Mouse (Mus musculus) hindbrain, embryonic 13.5 days (tissue): ENCODE measurements around the gene Zmat1. TPM values are rescaled to one million over a fixed set of nuclear protein-coding genes. Genes with fewer than 3 reads are reported as not detected.
A peak's percentile ranks its signal among the peaks of the same experiment; 100 is the strongest.
"Not testable (repeated sequence)": the region's sequence is repeated elsewhere in the genome, so short reads cannot be mapped to it uniquely, and the experiment has no call there.

Source experiments
- ATAC-seq: fragments of 200-750 bp; cut with Nextera tagmentation; 2 replicates; pipeline ENCODE4 v1.8.0; 2017; ENCODE audit warnings: moderate TSS enrichment; ENCODE audit not compliant: low FRiP score
- H3K27ac ChIP-seq: fragments of 300-500 bp; sonication (generic); 2 replicates; pipeline ENCODE4 v1.5.1; 2015; ENCODE audit warnings: inconsistent platforms, mild to moderate bottlenecking, moderate library complexity
- H3K27me3 ChIP-seq: fragments of 300-500 bp; sonication (generic); 2 replicates; pipeline ENCODE4 v1.6.1; 2015; ENCODE audit warnings: mild to moderate bottlenecking, inconsistent platforms
- H3K36me3 ChIP-seq: fragments of 300-500 bp; sonication (generic); 2 replicates; pipeline ENCODE4 v1.6.1; 2015; ENCODE audit warnings: mild to moderate bottlenecking, inconsistent platforms
- H3K4me1 ChIP-seq: fragments of 300-500 bp; sonication (generic); replicated peaks from 2 replicates; pipeline ENCODE4 v1.6.1; 2015; ENCODE audit warnings: inconsistent platforms
- H3K4me2 ChIP-seq: fragments of 300-500 bp; sonication (generic); 2 replicates; pipeline ENCODE4 v1.6.1; 2015; ENCODE audit warnings: inconsistent platforms, mild to moderate bottlenecking, moderate library complexity
- H3K4me3 ChIP-seq: fragments of 300-500 bp; sonication (generic); 2 replicates; pipeline ENCODE4 v1.5.1; 2015; ENCODE audit warnings: mild to moderate bottlenecking, inconsistent platforms
- H3K9ac ChIP-seq: fragments of 300-500 bp; sonication (generic); 2 replicates; pipeline ENCODE4 v1.6.1; 2015; ENCODE audit warnings: mild to moderate bottlenecking, inconsistent platforms
- H3K9me3 ChIP-seq: fragments of 300-500 bp; sonication (generic); 2 replicates; pipeline ENCODE4 v1.6.1; 2016; ENCODE audit warnings: inconsistent platforms
- WGBS: fragments of 180-500 bp; shearing (Covaris S2); methylation state at CpG from one replicate; pipeline ENCODE4 v1.1.7; 2015; 5-methylcytosine and 5-hydroxymethylcytosine counted together
- polyA plus RNA-seq: library from polyadenylated mRNA; unstranded; fragments of >200 nt; fragmentation: Nextera tagmentation; extraction: Ambion mirVana; gene quantifications from 2 replicates; pipeline ENCODE4 v1.2.1, GENCODE M21; 2015

Zmat1 gene
- polyA plus RNA-seq: 7.8 and 8.4 TPM in 2 replicates

- peak; percentile 99 for ATAC-seq
- Histone ChIP-seq H3K27me3 (peaks cover 12% of the 10 kb centered on the region; the same call in 1 of the 2 replicates), H3K27ac (peak within 1 kb of the TSS; percentile 95), H3K9ac (peak within 1 kb of the TSS; percentile 81), H3K36me3 (no peaks in the 10 kb centered on the region), H3K4me1 (peaks cover 4% of the 10 kb centered on the region; the same call in 1 of the 2 replicates), H3K9me3 (no peaks in the 10 kb centered on the region), H3K4me2 (peak within 1 kb of the TSS; percentile 50), H3K4me3 (peak within 1 kb of the TSS; percentile 51)
- WGBS: 21% methylated on average over 43 of the region's 65 CpGs
Measured at GRCm38 (mm10) chrX:135008720-135009470, at the start of gene Zmat1. Gene Zmat1 (minus strand): TSS chrX:135009209.

GRCm38 (mm10) chrX:135053939-135054338, 44.9 kb upstream of the Zmat1 start:
- H3K9me3 ChIP-seq, H3K27ac ChIP-seq, ATAC-seq, H3K9ac ChIP-seq, H3K4me2 ChIP-seq, H3K4me1 ChIP-seq, H3K36me3 ChIP-seq, H3K27me3 ChIP-seq, H3K4me3 ChIP-seq: not testable (repeated sequence)
- 72% methylated on average over 1 of the region's 1 CpGs for WGBS

- no peaks in the 10 kb centered on the region for H3K4me1 ChIP-seq
- H3K9me3 ChIP-seq: no peaks in the 10 kb centered on the region
- peak overlapping the region; percentile 56 for H3K4me2 ChIP-seq
- H3K4me3 ChIP-seq: peak overlapping the region; percentile 42
- H3K9ac ChIP-seq: peak overlapping the region; percentile 62
- no peaks in the 10 kb centered on the region for H3K36me3 ChIP-seq
- peak; percentile 80 for ATAC-seq
- WGBS: 22% methylated on average over 24 of the region's 24 CpGs
- H3K27ac ChIP-seq: 0 out of 2 replicates have a peak overlapping the region, but pooled peaks have one; percentile 18
- peaks cover 19% of the 10 kb centered on the region for H3K27me3 ChIP-seq
Measured at GRCm38 (mm10) chrX:135035962-135036375, 27.0 kb upstream of the Zmat1 start.

- Histone ChIP-seq H3K4me1 (no peaks in the 10 kb centered on the region), H3K9ac (no peak overlapping the region), H3K27me3 (peaks cover 19% of the 10 kb centered on the region; the same call in 1 of the 2 replicates), H3K36me3 (no peaks in the 10 kb centered on the region), H3K27ac (no peak overlapping the region), H3K4me3 (no peak overlapping the region), H3K4me2 (no peak overlapping the region), H3K9me3 (no peaks in the 10 kb centered on the region)
- ATAC-seq: no peak
- WGBS: 87% methylated on average over 9 of the region's 9 CpGs
Measured at GRCm38 (mm10) chrX:135025135-135025534, 16.1 kb upstream of the Zmat1 start.

GRCm38 (mm10) chrX:135011381-135011780, 2.4 kb upstream of the Zmat1 start:
- peaks cover 4% of the 10 kb centered on the region; the same call in 1 of the 2 replicates for H3K4me1 ChIP-seq
- no peak overlapping the region for H3K4me2 ChIP-seq
- 64% methylated on average over 3 of the region's 3 CpGs for WGBS
- no peak for ATAC-seq
- no peaks in the 10 kb centered on the region for H3K9me3 ChIP-seq
- H3K27ac ChIP-seq: no peak overlapping the region
- H3K9ac ChIP-seq: no peak overlapping the region
- no peaks in the 10 kb centered on the region for H3K36me3 ChIP-seq
- peaks cover 17% of the 10 kb centered on the region; the same call in 1 of the 2 replicates for H3K27me3 ChIP-seq
- H3K4me3 ChIP-seq: no peak overlapping the region

GRCm38 (mm10) chrX:135009471-135009815, 434 bp upstream of the Zmat1 start:
- H3K27ac ChIP-seq: peak overlapping the region; percentile 95
- H3K36me3 ChIP-seq: no peaks in the 10 kb centered on the region
- ATAC-seq: peak; percentile 49
- peak overlapping the region; percentile 81 for H3K9ac ChIP-seq
- H3K9me3 ChIP-seq: no peaks in the 10 kb centered on the region
- peak overlapping the region; percentile 50 for H3K4me2 ChIP-seq
- H3K4me1 ChIP-seq: peaks cover 4% of the 10 kb centered on the region; the same call in 1 of the 2 replicates
- WGBS: 30% methylated on average over 6 of the region's 6 CpGs
- peak overlapping the region; percentile 51 for H3K4me3 ChIP-seq
- H3K27me3 ChIP-seq: peaks cover 12% of the 10 kb centered on the region; the same call in 1 of the 2 replicates

- no peaks in the 10 kb centered on the region for H3K36me3 ChIP-seq
- H3K27ac ChIP-seq: 0 out of 2 replicates have a peak overlapping the region, but pooled peaks have one; percentile 95
- peaks cover 12% of the 10 kb centered on the region; the same call in 1 of the 2 replicates for H3K27me3 ChIP-seq
- H3K9ac ChIP-seq: no peak overlapping the region
- ATAC-seq: no peak
- peaks cover 4% of the 10 kb centered on the region; the same call in 1 of the 2 replicates for H3K4me1 ChIP-seq
- no peaks in the 10 kb centered on the region for H3K9me3 ChIP-seq
- H3K4me3 ChIP-seq: peak overlapping the region; percentile 51
- H3K4me2 ChIP-seq: peak overlapping the region; percentile 50
- 49% methylated on average over 5 of the region's 5 CpGs for WGBS
Measured at GRCm38 (mm10) chrX:135008021-135008420, 988 bp downstream of the Zmat1 start.

- 94% methylated on average over 19 of the region's 19 CpGs for WGBS
- H3K4me2 ChIP-seq: peak within 1 kb of the TSS; percentile 48
- 0 out of 2 replicates have a peak, but pooled peaks cover 2% of the 10 kb centered on the region for H3K27me3 ChIP-seq
- H3K4me1 ChIP-seq: no peaks in the 10 kb centered on the region
- no peak within 1 kb of the TSS for H3K27ac ChIP-seq
- no peaks in the 10 kb centered on the region for H3K9me3 ChIP-seq
- no peak for ATAC-seq
- H3K36me3 ChIP-seq: no peaks in the 10 kb centered on the region
- H3K4me3 ChIP-seq: peak within 1 kb of the TSS; percentile 34
- peak within 1 kb of the TSS; percentile 46; the same call in 1 of the 2 replicates for H3K9ac ChIP-seq
Measured at GRCm38 (mm10) chrX:134964546-134964945, 44.5 kb downstream of the Zmat1 start, which contains the start of gene Nxf2. Gene Nxf2 (minus strand): TSS chrX:134964754.

- 53% methylated on average over 37 of the region's 53 CpGs for WGBS
- Histone ChIP-seq H3K27ac (no peak overlapping the region), H3K27me3 (0 out of 2 replicates have a peak, but pooled peaks cover 4% of the 10 kb centered on the region), H3K9me3 (no peaks in the 10 kb centered on the region), H3K4me1 (no peaks in the 10 kb centered on the region), H3K9ac (peak overlapping the region; percentile 46; the same call in 1 of the 2 replicates), H3K4me3 (peak overlapping the region; percentile 34), H3K4me2 (peak overlapping the region; percentile 48), H3K36me3 (no peaks in the 10 kb centered on the region)
- peak; percentile 96 for ATAC-seq
Measured at GRCm38 (mm10) chrX:134963305-134964094, 45.5 kb downstream of the Zmat1 start.

- ATAC-seq: no peak
- Histone ChIP-seq H3K4me2 (no peak overlapping the region), H3K4me1 (no peaks in the 10 kb centered on the region), H3K9ac (no peak overlapping the region), H3K36me3 (no peaks in the 10 kb centered on the region), H3K27me3 (no peaks in the 10 kb centered on the region), H3K9me3 (no peaks in the 10 kb centered on the region), H3K27ac (no peak overlapping the region), H3K4me3 (no peak overlapping the region)
- 37% methylated on average over 5 of the region's 5 CpGs for WGBS
Measured at GRCm38 (mm10) chrX:134930361-134930760, 78.6 kb downstream of the Zmat1 start.

- no peaks in the 10 kb centered on the region for H3K9me3 ChIP-seq
- 82% methylated on average over 5 of the region's 5 CpGs for WGBS
- no peak overlapping the region for H3K9ac ChIP-seq
- no peak overlapping the region for H3K27ac ChIP-seq
- no peaks in the 10 kb centered on the region for H3K4me1 ChIP-seq
- H3K4me3 ChIP-seq: no peak overlapping the region
- ATAC-seq: no peak
- no peaks in the 10 kb centered on the region for H3K27me3 ChIP-seq
- no peak overlapping the region for H3K4me2 ChIP-seq
- H3K36me3 ChIP-seq: no peaks in the 10 kb centered on the region
Measured at GRCm38 (mm10) chrX:134929927-134930326, 79.1 kb downstream of the Zmat1 start.

GRCm38 (mm10) chrX:134925058-134925457, 84.0 kb downstream of the Zmat1 start:
- ATAC-seq: no peak
- no peaks in the 10 kb centered on the region for H3K27me3 ChIP-seq
- H3K4me1 ChIP-seq: 0 out of 2 replicates have a peak, but pooled peaks cover 3% of the 10 kb centered on the region
- H3K9me3 ChIP-seq: no peaks in the 10 kb centered on the region
- no peak overlapping the region for H3K4me3 ChIP-seq
- no peak overlapping the region for H3K4me2 ChIP-seq
- no peak overlapping the region for H3K9ac ChIP-seq
- H3K27ac ChIP-seq: no peak overlapping the region
- no peaks in the 10 kb centered on the region for H3K36me3 ChIP-seq
